Mouse (Mus musculus) megakaryocyte, adult 5-6 weeks (primary cell): Measurements from ENCODE around the gene Cfap300. TPM values are rescaled to one million over a fixed set of nuclear protein-coding genes. Genes with fewer than 3 reads are reported as not detected.

Experiments
- ATAC-seq: 2 replicates; pipeline ENCODE4 v1.8.0; 2016; ENCODE audit warnings: mild to moderate bottlenecking, inconsistent platforms; ENCODE audit not compliant: poor library complexity, severe bottlenecking
- total RNA-seq, 2 experiments: library from RNA; stranded (forward) in 1 of 2; stranded (reverse) in 1 of 2; fragments of 153-499, 151-499 nt in 1 of 2; fragments of 221-1000, 200-1000 nt in 1 of 2; gene quantifications; 2 replicates each; pipeline versions ENCODE4 v1.2.3 to v1.2.4; 2015 to 2017

Cfap300 gene
- total RNA-seq (2015) (not detected in 2 replicates), total RNA-seq (2017) (not detected in 2 replicates)

DNA sequence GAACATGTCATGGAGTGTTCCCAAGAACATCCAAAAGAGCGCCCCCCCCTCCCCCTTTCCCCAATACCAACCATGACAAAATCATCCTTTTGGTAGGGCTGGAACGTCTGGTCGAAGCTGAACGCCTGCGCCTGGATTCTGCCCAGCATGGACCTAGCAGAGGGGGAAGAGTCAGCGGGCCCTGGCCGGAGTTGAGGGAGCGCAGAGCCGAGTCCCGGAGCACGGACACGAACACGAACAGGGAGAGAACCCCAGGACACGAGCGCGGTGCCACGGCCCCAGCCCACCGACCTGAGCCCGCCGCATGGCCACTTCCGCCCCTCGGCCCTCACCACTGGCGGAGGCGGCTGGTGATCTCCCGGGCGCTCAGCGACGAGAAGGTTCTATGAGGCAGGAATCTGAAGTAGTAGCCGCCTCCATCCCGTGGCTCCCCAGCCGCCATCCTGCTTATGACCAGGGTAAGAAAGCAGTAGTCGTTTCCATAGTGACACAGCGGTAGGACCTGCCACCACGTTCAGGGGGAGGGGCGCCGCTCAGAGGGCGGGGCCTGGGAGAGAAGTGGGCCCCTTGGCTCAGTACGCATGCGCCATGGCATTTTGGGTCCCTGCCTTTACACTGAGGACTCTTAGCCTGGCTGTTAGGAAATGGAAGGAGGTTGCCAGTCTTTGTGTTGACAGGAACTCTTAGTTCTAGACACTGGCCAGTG is at the start of gene Cfap300:
Cfap300 (minus strand) TSS at position 486 of the 706 bp plus-strand sequence.
- peak; percentile 83 for ATAC-seq

DNA sequence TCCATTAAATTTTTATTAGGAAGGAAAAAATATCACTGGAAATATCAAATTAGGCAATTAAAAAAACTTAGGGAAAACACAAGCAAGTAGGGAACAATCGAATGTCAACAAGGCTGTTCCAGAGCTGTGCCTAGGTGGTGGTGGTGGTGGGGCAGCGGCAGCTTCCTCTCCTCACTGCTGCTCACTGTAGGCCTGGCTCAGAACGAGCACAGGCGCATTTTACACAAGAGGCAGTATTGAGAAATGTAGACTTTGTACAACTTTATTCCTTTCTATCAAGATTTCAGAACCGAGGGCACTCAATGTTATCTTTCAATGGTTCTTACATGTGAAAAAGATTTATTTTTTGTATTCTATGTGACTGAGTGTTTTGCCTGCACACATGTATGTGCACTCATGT is 36.3 kb upstream of the Cfap300 start:
- no peak for ATAC-seq

DNA sequence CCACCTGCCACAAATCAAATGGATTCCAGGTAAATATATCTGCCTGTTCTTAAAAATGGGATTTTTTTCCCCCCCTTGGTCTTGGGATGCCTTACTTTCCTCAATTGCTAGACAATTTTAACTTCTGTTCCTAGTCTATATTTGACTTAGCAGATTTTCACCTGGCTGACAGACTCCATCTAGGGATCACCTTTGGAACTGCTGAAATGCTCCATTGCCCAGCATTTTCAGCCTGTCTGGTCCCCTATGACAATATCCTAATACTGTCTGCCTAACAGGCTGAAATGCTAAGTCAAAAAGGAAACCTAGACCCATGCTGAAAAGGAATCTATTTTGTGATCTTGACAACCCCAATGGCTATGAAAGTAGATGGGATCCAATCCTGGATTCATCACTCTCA is 31.7 kb upstream of the Cfap300 start:
- no peak for ATAC-seq

DNA sequence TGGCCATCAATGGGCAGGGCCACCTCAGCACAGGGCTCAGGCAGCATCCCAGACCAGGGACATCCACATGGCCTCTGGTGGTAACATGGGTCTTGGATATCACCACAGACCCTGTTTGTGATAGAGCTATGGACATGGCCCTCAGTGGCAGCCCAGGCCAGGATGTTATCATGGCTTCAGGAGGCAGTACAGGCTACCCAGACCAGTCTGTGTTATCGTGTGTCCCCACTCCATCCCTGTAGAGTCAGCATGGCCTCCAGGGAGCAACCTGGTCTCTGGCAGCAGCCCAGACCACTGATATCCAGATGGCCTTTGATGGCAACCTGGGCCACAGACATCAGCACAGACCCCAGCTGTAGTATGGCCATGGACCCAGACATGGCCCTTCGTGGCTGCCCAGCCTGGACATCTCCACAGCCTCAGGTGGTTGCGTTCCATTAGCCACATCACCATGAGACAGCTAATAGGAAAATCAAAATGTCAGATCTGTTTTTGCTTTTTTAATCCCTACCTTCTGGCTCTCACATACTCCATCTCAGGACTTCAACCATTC is 30.7 kb upstream of the Cfap300 start:
- no peak for ATAC-seq

DNA sequence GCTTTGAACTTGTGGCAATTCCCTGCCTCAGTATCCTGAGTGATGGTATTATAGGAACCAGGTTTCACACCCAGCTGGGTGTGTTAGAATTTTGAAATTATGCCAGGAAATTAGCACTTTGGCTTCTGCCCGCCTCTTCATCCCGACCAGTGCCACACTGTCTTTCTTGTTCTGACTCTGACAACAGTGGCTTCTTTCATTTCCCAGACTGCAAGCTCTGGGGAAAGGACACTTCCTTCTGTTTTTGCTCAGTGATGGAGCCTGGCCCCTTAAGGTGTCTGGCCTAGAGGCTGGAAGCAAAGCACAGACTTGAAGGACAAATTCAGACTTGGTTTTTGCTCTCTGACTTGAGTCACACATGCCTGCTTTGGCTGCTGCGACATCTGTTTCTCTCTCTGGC is 17.0 kb upstream of the Cfap300 start:
- no peak for ATAC-seq

DNA sequence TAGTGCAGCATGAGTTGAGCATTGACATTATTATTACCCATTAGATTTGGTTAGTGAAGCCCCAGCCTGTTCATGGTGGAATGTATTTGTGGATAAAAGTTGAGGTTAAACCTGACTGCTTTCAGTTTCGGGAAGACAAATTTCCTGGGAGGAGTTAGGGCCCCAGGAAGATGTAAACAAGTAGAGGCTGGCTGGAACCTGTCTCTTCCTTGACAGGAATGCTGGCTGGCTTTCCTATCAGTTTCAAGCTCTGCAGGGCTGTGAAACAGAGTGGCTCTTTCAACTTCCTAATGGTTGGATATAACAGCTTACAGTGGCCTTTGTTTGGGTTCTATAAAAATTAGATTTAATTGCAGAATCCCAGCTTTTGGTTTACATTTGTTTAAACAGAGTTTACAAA is 12.2 kb upstream of the Cfap300 start:
- no peak for ATAC-seq

DNA sequence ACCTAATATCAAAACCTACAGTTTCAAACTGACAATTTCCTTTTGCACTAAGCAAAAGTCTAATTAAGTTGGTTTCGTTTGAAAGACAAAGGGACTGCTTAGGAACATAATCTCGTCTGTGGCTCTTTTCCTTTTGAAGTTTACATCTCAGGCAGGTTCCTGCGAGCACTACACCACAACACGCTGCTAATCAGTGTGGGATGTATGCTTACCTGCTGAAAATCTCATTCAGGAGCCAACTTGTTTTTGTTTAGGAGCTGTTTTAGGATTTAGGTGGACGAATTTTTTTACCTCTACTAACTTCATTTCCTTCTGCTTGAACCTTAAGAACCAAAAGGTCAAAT is 393 bp upstream of the Cfap300 start:
- ATAC-seq, result 0 out of 2 replicates have a peak, but pooled peaks have one; percentile 10

DNA sequence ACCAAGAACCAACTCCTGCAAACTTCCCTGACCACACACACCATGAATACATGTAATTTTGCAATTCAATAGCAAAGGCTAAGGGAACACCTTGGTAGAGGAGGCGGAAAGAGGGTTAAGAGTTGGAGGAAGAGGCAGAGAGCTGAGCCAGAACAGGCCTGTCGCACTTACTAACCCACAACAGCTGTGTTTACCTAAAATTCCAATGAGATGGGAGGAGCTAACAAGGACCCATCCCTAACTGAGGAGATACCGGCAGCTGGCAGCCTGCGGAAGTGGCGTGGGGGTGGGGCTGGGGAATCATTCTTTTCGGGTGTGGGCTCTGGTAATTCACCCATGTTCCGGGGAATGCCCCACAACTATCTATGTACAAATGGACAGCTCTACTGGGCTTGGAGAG is 7.1 kb downstream of the Cfap300 start:
- no peak for ATAC-seq

DNA sequence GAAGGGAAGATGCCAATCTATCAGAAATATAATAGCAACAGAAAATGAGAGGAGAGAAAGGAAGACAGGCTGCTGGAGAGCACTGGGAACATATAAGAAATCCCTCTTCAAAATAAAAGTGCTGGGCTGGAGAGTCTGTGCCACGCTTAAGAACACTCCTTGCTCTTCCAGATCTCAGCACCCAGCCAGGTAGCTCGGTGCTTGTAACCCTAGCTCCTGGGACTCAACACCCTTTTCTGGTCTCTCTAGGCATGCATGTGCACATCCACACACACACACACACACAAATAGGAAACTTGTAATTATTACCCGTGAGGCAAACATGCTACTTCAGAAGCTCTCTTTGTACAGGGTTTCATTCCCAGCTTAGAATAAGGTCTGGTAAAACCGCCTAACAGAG is 7.5 kb downstream of the Cfap300 start:
- no peak for ATAC-seq

DNA sequence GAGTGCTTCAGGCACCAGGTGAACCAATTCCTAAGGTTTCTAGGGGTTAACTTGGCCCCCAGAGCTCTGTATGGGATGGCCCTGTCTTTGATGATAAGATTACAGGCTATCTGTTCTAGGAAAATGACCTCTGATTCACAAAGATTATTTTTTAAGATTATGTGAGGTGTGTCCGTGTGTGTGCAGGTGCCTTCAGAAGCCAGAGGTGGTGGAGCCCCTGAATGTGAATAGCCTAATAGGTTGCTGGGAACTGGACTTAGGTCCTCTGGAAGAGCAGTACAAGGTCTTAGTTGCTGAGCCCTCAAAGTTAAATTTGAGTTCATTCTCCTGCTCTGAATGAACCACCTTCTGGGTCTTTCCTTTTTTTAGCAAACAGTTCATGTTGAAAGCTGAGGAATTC is 8.5 kb downstream of the Cfap300 start:
- ATAC-seq, result no peak

DNA sequence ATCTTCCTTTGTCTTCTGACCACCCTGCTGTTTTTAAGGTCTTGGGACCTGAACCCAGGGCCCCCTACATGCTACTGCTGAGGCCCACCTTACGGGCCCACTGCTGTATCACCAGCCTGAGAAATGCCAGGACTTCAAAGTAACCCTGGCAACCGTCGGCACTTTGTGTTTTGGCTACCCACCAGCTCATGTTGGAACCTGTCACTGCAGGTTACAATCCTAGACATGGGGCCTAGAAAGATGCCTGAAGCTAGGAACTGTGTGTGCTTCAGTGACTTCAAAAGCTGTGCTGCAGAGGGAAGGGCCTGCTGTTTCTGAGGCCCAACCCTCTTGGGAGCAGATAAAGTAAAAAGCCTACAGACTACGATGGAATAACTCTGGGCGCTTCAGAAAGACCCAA is 9.8 kb downstream of the Cfap300 start:
- no peak for ATAC-seq

DNA sequence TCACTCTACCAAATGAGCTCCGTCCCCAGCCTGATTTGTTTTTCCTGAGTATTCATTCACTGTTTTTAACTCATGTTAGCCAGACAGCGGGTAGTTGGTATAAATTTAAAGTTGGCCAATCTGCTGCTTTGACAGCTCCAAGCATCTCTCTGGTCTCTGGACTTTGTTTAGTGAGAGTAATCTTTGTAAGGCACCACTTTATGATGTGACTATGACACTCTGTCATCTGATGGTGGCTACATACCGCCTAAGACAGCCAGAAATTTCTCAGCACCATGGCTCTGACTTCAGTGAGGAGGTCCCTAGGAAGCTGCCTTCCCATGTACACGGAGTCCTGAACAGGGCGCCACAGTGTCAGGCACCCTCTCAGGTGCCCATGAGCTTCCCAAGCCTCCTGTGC is 24.0 kb downstream of the Cfap300 start:
- no peak for ATAC-seq

DNA sequence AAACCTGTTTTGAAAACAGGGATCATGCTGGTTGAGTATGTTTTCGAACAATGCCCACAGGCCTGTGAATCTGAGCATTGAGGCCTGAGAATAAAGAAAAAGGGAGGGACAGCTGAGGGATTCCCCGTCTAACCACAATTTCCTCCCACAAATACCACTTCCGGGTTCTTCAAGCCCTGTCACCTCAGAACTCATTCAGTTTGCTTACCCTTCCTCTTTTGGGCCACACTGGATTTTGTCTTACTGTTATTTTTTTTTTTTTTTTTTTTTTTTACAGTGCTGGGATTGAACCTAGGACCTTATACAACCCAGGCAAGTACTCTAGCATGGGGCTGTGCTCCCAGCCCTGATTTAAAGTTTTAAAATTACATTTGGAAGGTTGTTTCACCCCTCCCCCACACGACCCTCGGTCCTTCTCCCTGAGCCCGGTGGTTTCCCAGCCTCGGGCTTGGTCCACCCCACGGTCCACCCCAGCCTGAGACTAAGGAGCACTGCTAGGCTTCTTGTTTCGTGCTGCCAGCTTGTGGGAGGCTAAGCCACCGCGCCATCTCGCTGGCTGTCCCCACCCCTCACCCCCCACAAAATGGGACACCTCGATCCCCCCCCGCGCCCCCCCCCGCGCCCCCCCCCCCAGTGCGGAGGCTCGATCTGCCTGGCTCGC is 25.2 kb downstream of the Cfap300 start:
- ATAC-seq, result peak; percentile 96

DNA sequence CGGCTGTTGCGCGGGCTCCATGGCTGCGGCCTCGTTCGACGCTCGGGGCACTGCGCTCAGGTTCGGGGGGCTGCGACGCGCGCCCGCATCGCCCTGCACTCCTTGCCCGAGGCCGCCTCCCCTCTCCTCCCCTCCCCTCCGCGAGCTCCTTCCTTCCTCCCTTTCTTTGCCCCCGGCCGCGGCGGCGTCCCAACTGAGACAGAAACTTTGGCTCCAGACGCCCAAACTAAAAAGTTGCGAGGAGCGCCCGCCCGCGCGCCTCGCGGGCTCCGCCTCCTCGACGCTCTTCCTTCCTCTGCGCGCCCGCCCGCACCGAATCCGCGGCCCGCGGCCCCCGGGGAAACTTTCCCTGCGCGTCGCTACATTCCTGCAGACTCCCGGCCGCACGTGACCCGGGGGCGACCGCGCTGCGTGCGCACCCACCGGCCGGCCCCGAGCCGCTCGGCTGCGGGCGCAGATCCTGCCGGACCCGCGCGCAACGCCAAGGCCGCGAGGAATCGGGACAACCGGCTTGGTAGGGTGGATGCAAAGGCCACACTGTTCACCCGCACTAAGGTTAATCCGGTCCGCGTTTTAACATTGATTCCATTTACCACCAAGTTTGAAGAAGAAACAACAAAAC is 38.1 kb downstream of the Cfap300 start, which contains the start of gene Yap1:
Yap1 (minus strand) TSS at position 227 of the 622 bp plus-strand sequence.
- ATAC-seq, result peak; percentile 35

DNA sequence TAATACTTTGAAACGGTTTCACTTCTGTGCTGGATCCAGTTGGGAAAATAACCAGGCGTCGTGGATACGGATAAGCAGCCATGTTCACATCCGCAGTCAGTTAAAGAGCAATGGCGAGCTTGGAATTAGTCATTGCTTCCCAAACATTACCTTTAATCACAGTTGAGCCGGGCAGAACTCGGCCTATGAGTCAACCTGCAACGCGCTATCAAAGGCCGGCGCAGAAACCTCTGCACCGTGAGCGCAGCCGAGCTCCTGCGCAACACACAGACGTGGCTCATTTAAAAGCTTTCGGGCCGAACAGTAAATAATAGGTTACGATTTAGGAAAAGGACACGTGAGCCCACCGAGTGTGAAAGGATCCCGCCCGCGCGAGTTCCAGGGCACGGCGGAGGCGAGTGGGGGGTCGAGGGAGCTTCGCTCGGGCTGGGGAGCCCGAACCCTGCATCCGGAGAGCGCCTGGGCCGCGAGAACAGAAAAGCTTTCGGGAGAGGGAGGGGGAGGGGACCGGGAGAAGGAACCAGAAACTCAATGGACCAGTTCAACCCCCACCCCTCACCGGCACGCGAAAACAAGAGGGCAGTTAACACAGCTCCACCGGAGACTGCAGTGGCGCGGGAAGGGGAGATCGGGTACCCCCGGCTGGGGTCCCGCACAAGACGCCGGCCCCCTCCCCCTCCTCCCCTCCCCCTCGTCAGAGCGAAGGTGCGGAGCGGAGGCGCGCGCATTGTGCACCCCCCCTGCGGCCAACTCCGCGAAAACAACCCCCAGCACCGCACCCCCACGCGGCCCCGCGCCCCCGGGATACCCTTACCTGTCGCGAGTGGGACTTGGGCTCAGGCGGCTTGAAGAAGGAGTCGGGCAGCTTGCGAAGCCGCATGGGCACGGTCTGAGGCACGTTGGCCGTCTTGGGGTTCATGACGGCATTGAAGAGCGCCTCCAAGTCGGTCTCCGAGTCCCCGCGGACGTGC is 39.0 kb downstream of the Cfap300 start:
- no peak for ATAC-seq

DNA sequence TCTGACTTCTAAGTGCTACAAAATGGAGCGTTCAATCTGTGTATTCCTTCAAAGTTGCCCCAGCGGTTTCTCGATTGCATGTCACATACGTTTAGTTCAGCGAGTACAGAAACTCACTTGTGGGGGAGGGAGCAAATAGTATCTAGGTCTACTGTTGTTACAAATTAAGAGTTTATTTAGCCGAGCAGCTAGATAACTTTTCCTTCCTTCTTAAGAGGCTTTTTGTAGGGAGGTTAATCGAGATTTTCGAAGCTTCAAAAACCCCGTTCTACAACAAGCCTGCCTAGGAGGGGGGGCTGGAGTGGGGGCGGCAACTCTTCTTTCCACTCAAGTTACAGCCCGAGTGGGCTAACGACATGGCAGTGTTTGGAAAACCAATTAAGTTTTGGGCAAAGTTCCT is 39.8 kb downstream of the Cfap300 start:
- no peak for ATAC-seq

DNA sequence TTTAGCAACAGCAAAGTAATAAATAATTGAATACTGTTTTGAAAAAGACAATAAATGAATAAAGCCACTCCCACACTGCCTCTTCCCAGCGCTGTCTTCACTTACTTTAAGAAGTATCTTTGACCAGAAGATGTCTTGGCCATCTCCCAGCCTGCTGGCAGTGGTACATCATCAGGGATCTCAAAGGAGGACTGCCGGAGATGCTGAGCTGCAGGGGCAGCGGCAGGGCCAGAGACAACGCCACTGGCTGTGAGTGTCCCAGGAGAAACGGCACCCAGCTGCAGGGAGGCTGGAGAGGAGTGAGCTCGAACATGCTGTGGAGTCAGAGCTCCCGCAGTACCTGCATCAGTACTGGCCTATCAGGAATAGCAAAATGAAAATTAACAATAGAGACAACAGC is 41.3 kb downstream of the Cfap300 start:
- ATAC-seq, result no peak

DNA sequence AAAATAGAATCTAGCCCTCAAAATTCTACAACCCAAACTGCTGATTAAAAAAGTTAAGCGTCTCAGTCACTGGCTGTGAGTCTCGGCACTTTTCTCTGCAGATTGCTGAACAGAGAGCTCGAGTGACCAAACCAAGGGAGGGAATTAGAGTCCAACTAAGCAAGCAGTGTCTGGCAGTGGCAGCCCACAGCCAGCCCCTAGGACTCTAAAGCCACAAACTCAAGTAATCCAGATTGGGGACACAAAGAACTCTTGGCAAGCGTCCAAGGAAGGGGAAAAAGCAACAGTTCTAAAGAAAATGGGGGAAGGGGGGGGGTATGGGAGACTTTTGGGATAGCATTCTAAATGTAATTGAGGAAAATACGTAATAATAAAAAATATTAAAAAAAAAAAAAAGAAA is 48.3 kb downstream of the Cfap300 start:
- ATAC-seq, result no peak

DNA sequence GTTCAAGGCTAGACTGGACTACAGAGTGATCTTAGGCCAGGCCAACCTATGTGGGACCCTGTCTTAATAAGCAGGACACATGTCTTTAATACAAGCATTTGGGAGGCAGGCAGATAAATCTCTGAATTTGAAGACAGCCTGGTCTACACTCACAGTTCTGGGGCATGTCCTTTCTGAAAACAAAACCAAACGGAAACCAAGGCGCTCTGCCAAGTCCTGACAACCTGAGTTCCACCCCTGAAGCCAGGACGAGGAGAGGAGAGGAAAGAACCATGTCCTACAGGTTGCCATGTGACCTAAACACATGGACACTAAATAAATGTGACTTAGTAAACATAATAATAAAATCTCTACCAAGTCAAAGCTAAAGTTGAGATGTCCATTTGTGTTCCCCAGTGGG is 50.0 kb downstream of the Cfap300 start:
- no peak for ATAC-seq

DNA sequence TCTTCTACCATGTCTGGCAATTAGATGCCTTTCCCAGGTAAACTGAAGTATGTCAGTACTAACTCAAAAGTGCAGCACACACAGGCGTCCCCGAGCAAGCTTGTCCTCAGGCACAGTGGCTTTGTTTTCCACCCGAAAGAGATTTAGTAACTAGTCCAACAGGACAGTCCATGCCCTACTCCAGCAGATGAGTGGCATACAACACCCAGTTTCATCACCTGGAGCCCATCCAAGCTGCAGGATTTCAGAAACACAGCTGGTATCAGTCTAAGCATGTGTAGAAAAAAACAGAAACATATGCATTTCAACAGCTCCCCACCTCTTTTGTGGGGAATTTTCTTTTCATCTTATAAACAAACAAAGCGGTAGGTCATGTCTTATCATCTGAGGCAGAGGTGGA is 51.7 kb downstream of the Cfap300 start:
- no peak for ATAC-seq

DNA sequence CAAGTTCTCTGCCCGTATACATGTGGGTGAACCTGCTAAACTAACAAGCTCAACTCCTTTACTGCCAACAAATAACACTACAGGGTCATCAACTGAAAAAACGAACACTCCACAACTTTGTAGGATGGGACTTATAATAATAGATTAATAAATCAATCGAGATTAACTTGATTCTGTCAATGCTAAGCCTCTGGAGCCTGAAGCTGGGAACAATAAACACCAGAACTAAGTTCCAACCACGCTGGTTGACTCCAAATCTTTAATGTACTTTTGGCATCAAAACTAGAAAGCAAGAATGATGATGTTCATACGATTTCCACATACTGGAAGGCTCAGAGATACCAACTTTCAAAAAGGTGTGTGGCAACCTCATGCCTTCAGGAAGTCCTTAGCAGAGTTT is 55.5 kb downstream of the Cfap300 start:
- no peak for ATAC-seq
